Mouse (Mus musculus): ENCODE measurements at regions not wholly inside any gene's neighbourhood (a gene's known extent, or its start where the extent isn't known, plus 50 kb on each side); places are given as distances from the start of the nearest gene placed in this dataset. TPM values are rescaled to one million over a fixed set of nuclear protein-coding genes. Genes with fewer than 3 reads are reported as not detected.

DNA sequence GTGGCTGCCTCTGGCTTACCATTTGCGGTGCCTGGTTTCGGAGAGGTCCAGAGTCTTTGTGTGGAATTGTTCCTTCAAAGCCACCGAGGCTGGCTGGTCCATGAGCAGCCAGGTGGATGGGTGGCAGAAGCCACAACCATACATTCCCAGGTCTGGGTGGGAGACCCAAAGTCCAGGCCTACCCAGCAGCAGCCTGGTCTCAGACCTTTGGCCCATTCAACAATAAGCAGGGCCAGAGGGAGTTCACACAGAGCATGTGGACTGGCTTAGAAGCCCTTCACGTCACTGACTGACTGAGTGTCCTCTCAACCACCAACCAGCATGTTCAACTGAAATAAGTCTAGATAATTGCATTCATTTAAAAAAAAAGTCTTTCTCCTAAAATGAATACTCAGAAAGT lies 62.7 kb upstream of the Adam6b start:
- ATAC-seq (ENCODE audit: insufficient number of reproducible peaks, insufficient read depth, low FRiP score, low TSS enrichment), result no peak
- Histone ChIP-seq H3K27ac (no peak overlapping the region), H3K9ac (no peak overlapping the region), H3K4me2 (replicated peaks) (no peak overlapping the region), H3K4me3 (no peak overlapping the region), H3K27me3 (no peaks in the 10 kb centered on the region), H3K9me3 (peaks cover 4% of the 10 kb centered on the region; the same call in 1 of the 2 replicates), H3K36me3 (no peaks in the 10 kb centered on the region), H3K4me1 (no peaks in the 10 kb centered on the region)
- 84% methylated on average over 4 of the region's 4 CpGs for WGBS

GRCm38 (mm10) chr12:113427339-113427738 lies 62.0 kb upstream of the Adam6b start:
- WGBS, result 79% methylated on average over 4 of the region's 4 CpGs
- ATAC-seq (ENCODE audit: insufficient number of reproducible peaks, insufficient read depth, low FRiP score, low TSS enrichment), result no peak
- peaks cover 4% of the 10 kb centered on the region; the same call in 1 of the 2 replicates for H3K9me3 ChIP-seq
- no peak overlapping the region for H3K4me3 ChIP-seq
- no peaks in the 10 kb centered on the region for H3K4me1 ChIP-seq
- no peaks in the 10 kb centered on the region for H3K36me3 ChIP-seq
- no peaks in the 10 kb centered on the region for H3K27me3 ChIP-seq
- no peak overlapping the region for H3K4me2 ChIP-seq (replicated peaks)
- H3K27ac ChIP-seq, result no peak overlapping the region
- no peak overlapping the region for H3K9ac ChIP-seq

DNA sequence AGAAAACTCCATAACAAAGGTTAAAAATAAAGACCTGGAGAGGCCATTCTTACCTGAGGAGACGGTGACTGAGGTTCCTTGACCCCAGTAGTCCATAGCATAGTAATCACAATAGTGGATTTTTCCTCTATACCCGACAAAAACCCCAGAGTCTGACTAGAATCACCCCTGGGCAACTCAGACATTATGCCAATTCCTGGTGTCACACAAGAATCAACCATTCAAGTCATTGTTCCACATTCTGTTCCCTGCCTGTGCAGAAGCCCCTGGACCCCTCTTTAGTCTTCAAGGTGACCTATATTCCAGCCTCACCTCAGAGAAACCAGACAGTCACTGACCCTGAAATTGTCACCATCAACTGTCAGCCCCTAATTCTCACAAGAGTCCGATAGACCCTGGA lies 60.9 kb upstream of the Adam6b start:
- H3K4me2 ChIP-seq (replicated peaks), result no peak overlapping the region
- WGBS, result 73% methylated on average over 3 of the region's 3 CpGs
- H3K4me1 ChIP-seq, result no peaks in the 10 kb centered on the region
- no peaks in the 10 kb centered on the region for H3K36me3 ChIP-seq
- no peak overlapping the region for H3K9ac ChIP-seq
- no peak overlapping the region for H3K4me3 ChIP-seq
- no peak for ATAC-seq (ENCODE audit: insufficient number of reproducible peaks, insufficient read depth, low FRiP score, low TSS enrichment)
- no peak overlapping the region for H3K27ac ChIP-seq
- no peaks in the 10 kb centered on the region for H3K27me3 ChIP-seq
- 0 out of 2 replicates have a peak, but pooled peaks cover 4% of the 10 kb centered on the region for H3K9me3 ChIP-seq

- ATAC-seq (ENCODE audit: insufficient number of reproducible peaks, insufficient read depth, low FRiP score, low TSS enrichment), result no peak
- H3K27ac ChIP-seq, result no peak overlapping the region
- 86% methylated on average over 2 of the region's 2 CpGs for WGBS
- H3K4me1 ChIP-seq, result no peaks in the 10 kb centered on the region
- no peaks in the 10 kb centered on the region for H3K36me3 ChIP-seq
- 0 out of 2 replicates have a peak, but pooled peaks cover 4% of the 10 kb centered on the region for H3K9me3 ChIP-seq
- H3K4me2 ChIP-seq (replicated peaks), result no peak overlapping the region
- no peak overlapping the region for H3K9ac ChIP-seq
- no peak overlapping the region for H3K4me3 ChIP-seq
- no peaks in the 10 kb centered on the region for H3K27me3 ChIP-seq
Observed at GRCm38 (mm10) chr12:113428901-113429300, 60.4 kb upstream of the Adam6b start.

GRCm38 (mm10) chr12:113430340-113430739 lies 59.0 kb upstream of the Adam6b start:
- WGBS, result 77% methylated on average over 6 of the region's 6 CpGs
- 0 out of 2 replicates have a peak, but pooled peaks cover 4% of the 10 kb centered on the region for H3K9me3 ChIP-seq
- no peak overlapping the region for H3K4me3 ChIP-seq
- H3K9ac ChIP-seq, result no peak overlapping the region
- H3K36me3 ChIP-seq, result no peaks in the 10 kb centered on the region
- no peak overlapping the region for H3K4me2 ChIP-seq (replicated peaks)
- H3K27me3 ChIP-seq, result no peaks in the 10 kb centered on the region
- H3K27ac ChIP-seq, result no peak overlapping the region
- no peaks in the 10 kb centered on the region for H3K4me1 ChIP-seq
- ATAC-seq (ENCODE audit: insufficient number of reproducible peaks, insufficient read depth, low FRiP score, low TSS enrichment), result no peak

Small RNA genes lying in the stretch of these regions (microRNA-seq; reads per million reads assigned to microRNA genes)
- not detected for gene Gm22175
- not detected for gene Gm24022
- gene Gm25747, result not detected
